Comparison of ENCODE assay signal across 10 mouse cellular contexts in genomic region chr9:80192324-80192723, GRCm38 (mm10). TPM values are rescaled to one million over a fixed set of nuclear protein-coding genes. Genes with fewer than 3 reads are reported as not detected.
DNase-seq lines count a peak whose midpoint lies in the region; ATAC-seq and TF ChIP-seq lines count a peak whose summit lies in the region.
"Had no signal": no experiment of that assay in that cellular context is flagged by ENCODE, and none has a peak within 500 bp of the region (broad histone marks: within the 10 kb centered on the region; RNA-seq: fewer than 3 reads in every experiment).

No protein-coding gene starts in this region.

- H3K4me1 ChIP-seq in heart, embryonic 11.5 days (ENCODE audit: control insufficient read depth, insufficient read depth, low read length) = peaks cover 24% of the 10 kb centered on the region
- peaks cover 11% of the 10 kb centered on the region for H3K4me1 ChIP-seq in heart, postnatal 0 days (ENCODE audit: control insufficient read depth, insufficient read depth)

- no peaks in the 10 kb centered on the region for H3K9me3 ChIP-seq in heart, embryonic 11.5 days (replicated peaks; ENCODE audit: control insufficient read depth, low read length)
- no peaks in the 10 kb centered on the region for H3K9me3 ChIP-seq in heart, postnatal 0 days (replicated peaks; ENCODE audit: control insufficient read depth, low read length)
- H3K9me3 ChIP-seq: limb, embryonic 15.5 days had no signal

- H3K27ac ChIP-seq in heart, embryonic 11.5 days (ENCODE audit: low read depth, low read length) = 0 out of 2 replicates have a peak overlapping the region, but pooled peaks have one; percentile 22
- H3K27ac ChIP-seq in heart, postnatal 0 days (ENCODE audit: low read depth) = peak overlapping the region; percentile 6; the same call in 1 of the 2 replicates
- H3K27ac ChIP-seq: limb, embryonic 15.5 days had no signal

- no peak for TF ChIP-seq CTCF in heart, postnatal 0 days (IDR thresholded peaks at IDR 0.05; ENCODE audit: low read depth)

- no peak for TF ChIP-seq EP300 in heart, postnatal 0 days (IDR thresholded peaks at IDR 0.05; ENCODE audit: low read depth)

- H3K9ac ChIP-seq in heart, embryonic 11.5 days (ENCODE audit: low read depth, low read length) = no peak overlapping the region
- no peak overlapping the region for H3K9ac ChIP-seq in heart, postnatal 0 days (replicated peaks; ENCODE audit: low read depth, low read length)
- H3K9ac ChIP-seq: limb, embryonic 15.5 days had no signal

- H3K36me3 ChIP-seq in heart, embryonic 11.5 days (ENCODE audit: control insufficient read depth, insufficient read depth, low read length) = no peaks in the 10 kb centered on the region
- H3K36me3 ChIP-seq in heart, postnatal 0 days (replicated peaks; ENCODE audit: control insufficient read depth, insufficient read depth, low read length) = no peaks in the 10 kb centered on the region
- H3K36me3 ChIP-seq: limb, embryonic 15.5 days had no signal

- H3K27me3 ChIP-seq in heart, embryonic 11.5 days (ENCODE audit: control insufficient read depth, insufficient read depth, low read length) = no peaks in the 10 kb centered on the region
- H3K27me3 ChIP-seq in heart, postnatal 0 days (ENCODE audit: control insufficient read depth, insufficient read depth, low read length) = no peaks in the 10 kb centered on the region
- H3K27me3 ChIP-seq: CH12.LX; limb, embryonic 15.5 days had no signal

- ATAC-seq in heart, embryonic 11.5 days (replicated peaks; ENCODE audit: insufficient number of reproducible peaks, low FRiP score, low TSS enrichment) = no peak
- peak; percentile 39; the same call in 1 of the 2 replicates for ATAC-seq in heart, postnatal 0 days (ENCODE audit: insufficient read depth, low read depth)
- no peak for ATAC-seq in megakaryocyte progenitor cell, adult 5-6 weeks (replicated peaks; ENCODE audit: poor library complexity)

- peak overlapping the region; percentile 1; the same call in 1 of the 2 replicates for H3K4me2 ChIP-seq in heart, embryonic 11.5 days
- H3K4me2 ChIP-seq in heart, postnatal 0 days (ENCODE audit: low read depth, low read length) = peak overlapping the region; percentile 45
- H3K4me2 ChIP-seq: limb, embryonic 15.5 days had no signal

- no peak for DNase-seq in heart, postnatal 36 days
- peak; percentile 44 for DNase-seq in cerebellum, adult 9-10 months
- DNase-seq in heart, postnatal 0 days (ENCODE audit: low spot score) = no peak
- DNase-seq in kidney, postnatal 36 days = peak; percentile 51 to 66
- no peak for DNase-seq in spleen, postnatal 14 days (ENCODE audit: low spot score in 2 of 2)
- no peak for DNase-seq in c-Kit-positive CD71-positive TER-119-positive erythroid progenitor cells, embryonic 14.5 days (ENCODE audit: low spot score)

- 65% methylated on average over 10 of the region's 10 CpGs for WGBS in heart, embryonic 11.5 days (ENCODE audit: insufficient replicate concordance)
- 39% methylated on average over 10 of the region's 10 CpGs for WGBS in heart, postnatal 0 days

- H3K4me3 ChIP-seq in heart, embryonic 11.5 days (ENCODE audit: low read depth, low read length) = no peak overlapping the region
- H3K4me3 ChIP-seq in heart, postnatal 0 days (ENCODE audit: low read depth, low read length) = no peak overlapping the region
- H3K4me3 ChIP-seq: limb, embryonic 15.5 days had no signal

- intact Hi-C loops in heart, postnatal 36 days (cut with DNase I) = no loop called here

RNA-seq across cellular contexts. Expression of gene Myo6, which starts 27.5 kb away (rescaled TPM):
- 13.9 and 14.1 TPM in 2 replicates for polyA plus RNA-seq in heart, embryonic 11.5 days (2014; fragmentation: Nextera tagmentation; extraction: Ambion mirVana)
- 10 to 100 TPM; 12.3 to 14.2 TPM for total RNA-seq in heart, postnatal 36 days (2021)
- 7.6 and 13.2 TPM in 2 replicates for total RNA-seq in heart, postnatal 0 days (2014; rRNA removed; ENCODE audit: low replicate concordance)
- 7.1 and 7.6 TPM in 2 replicates for polyA plus RNA-seq in heart, postnatal 0 days (2015; fragmentation: Nextera tagmentation; extraction: Ambion mirVana)
- total RNA-seq in megakaryocyte progenitor cell, adult 5-6 weeks (2015) = 0.20 and 0.32 TPM in 2 replicates
- 2.3 and 2.7 TPM in 2 replicates for total RNA-seq in megakaryocyte progenitor cell, adult 5-6 weeks (2017)

Comparison
In these comparisons a context has a peak if more than half of its experiments do, and no peak if none do; other contexts are left out.
1. DNase-seq: peak in cerebellum, adult 9-10 months (single experiment) and kidney, postnatal 36 days (2 of 2); none in heart, postnatal 36 days (0 of 2), heart, postnatal 0 days (single experiment), spleen, postnatal 14 days (0 of 2) and c-Kit-positive CD71-positive TER-119-positive erythroid progenitor cells, embryonic 14.5 days (single experiment).